Mouse (Mus musculus): ENCODE results near the gene Trappc2l.

- TF ChIP-seq TAL1 (conservative IDR thresholded peaks at IDR 0.05; ENCODE audit: low read depth, low read length) (no peak), CTCF (IDR thresholded peaks at IDR 0.05; ENCODE audit: low read depth, low read length) (no peak), GATA2 (IDR thresholded peaks at IDR 0.05; ENCODE audit: borderline replicate concordance, low read depth, low read length) (no peak), GATA1 (IDR thresholded peaks at IDR 0.05; ENCODE audit: borderline replicate concordance, low read length) (no peak), POLR2AphosphoS5 (IDR thresholded peaks at IDR 0.05; ENCODE audit: insufficient replicate concordance, low read depth, low read length) (no peak)
These were observed 41.4 kb upstream of the Trappc2l start for GRCm38 (mm10) chr8:122569996-122570395.

Data from G1E (cell line).